Mouse (Mus musculus) neural tube, embryonic 11.5 days (tissue): ENCODE results near the gene P3h3. TPM values are rescaled to one million over a fixed set of nuclear protein-coding genes. Genes with fewer than 3 reads are reported as not detected.
"Not testable (repeated sequence)": the region's sequence is repeated elsewhere in the genome, so short reads cannot be mapped to it uniquely, and the experiment has no call there.

Experiments
- ATAC-seq: fragments of 200-750 bp; cut with Nextera tagmentation; 2 replicates; pipeline ENCODE4 v1.8.0; 2017; ENCODE audit warnings: moderate number of reproducible peaks, mild to moderate bottlenecking, moderate TSS enrichment, moderate library complexity; ENCODE audit not compliant: insufficient read depth, low FRiP score, low TSS enrichment
- DNase-seq: peaks from one replicate; pipeline ENCODE4 v3.0.0-alpha.2; 2015; ENCODE audit warnings: low spot score
- H3K27ac ChIP-seq: fragments of 300-500 bp; sonication (generic); 2 replicates; pipeline ENCODE4 v1.5.1; 2014; ENCODE audit warnings: low read depth, mild to moderate bottlenecking, low read length
- H3K27me3 ChIP-seq: fragments of 300-500 bp; sonication (generic); 2 replicates; pipeline ENCODE4 v1.6.1; 2014; ENCODE audit warnings: mild to moderate bottlenecking, low read length, mixed read lengths; ENCODE audit not compliant: control insufficient read depth, insufficient read depth
- H3K36me3 ChIP-seq: fragments of 300-500 bp; sonication (generic); 2 replicates; pipeline ENCODE4 v1.6.1; 2014; ENCODE audit warnings: mild to moderate bottlenecking, low read length, moderate library complexity, mixed read lengths; ENCODE audit not compliant: control insufficient read depth, insufficient read depth
- H3K4me1 ChIP-seq: fragments of 300-500 bp; sonication (generic); 2 replicates; pipeline ENCODE4 v1.6.1; 2014; ENCODE audit warnings: low read length, mixed read lengths; ENCODE audit not compliant: control insufficient read depth, insufficient read depth
- H3K4me2 ChIP-seq: fragments of 300-500 bp; sonication (generic); 2 replicates; pipeline ENCODE4 v1.6.1; 2014; ENCODE audit warnings: low read depth, mild to moderate bottlenecking, moderate library complexity
- H3K4me3 ChIP-seq: fragments of 300-500 bp; sonication (generic); 2 replicates; pipeline ENCODE4 v1.5.1; 2014; ENCODE audit warnings: low read depth, low read length
- H3K9ac ChIP-seq: fragments of 300-500 bp; sonication (generic); 2 replicates; pipeline ENCODE4 v1.6.1; 2014; ENCODE audit warnings: mild to moderate bottlenecking, low read length
- H3K9me3 ChIP-seq: fragments of 300-500 bp; sonication (generic); 2 replicates; pipeline ENCODE4 v1.6.1; 2016; ENCODE audit warnings: low read length; ENCODE audit not compliant: control insufficient read depth
- WGBS: fragments of 180-500 bp; shearing (Covaris S2); extraction: QIAGEN DNeasy Blood & Tissue Kit; methylation state at CpG from one replicate; pipeline ENCODE4 v1.1.7; 2014; 5-methylcytosine and 5-hydroxymethylcytosine counted together
- polyA plus RNA-seq: library from polyadenylated mRNA; unstranded; fragments of >200 nt; fragmentation: Nextera tagmentation; extraction: Ambion mirVana; gene quantifications from 2 replicates; pipeline ENCODE4 v1.2.1, GENCODE M21; 2014

The P3h3 gene
- polyA plus RNA-seq, 1 experiment from 2014 or later = 14.6 TPM

DNA sequence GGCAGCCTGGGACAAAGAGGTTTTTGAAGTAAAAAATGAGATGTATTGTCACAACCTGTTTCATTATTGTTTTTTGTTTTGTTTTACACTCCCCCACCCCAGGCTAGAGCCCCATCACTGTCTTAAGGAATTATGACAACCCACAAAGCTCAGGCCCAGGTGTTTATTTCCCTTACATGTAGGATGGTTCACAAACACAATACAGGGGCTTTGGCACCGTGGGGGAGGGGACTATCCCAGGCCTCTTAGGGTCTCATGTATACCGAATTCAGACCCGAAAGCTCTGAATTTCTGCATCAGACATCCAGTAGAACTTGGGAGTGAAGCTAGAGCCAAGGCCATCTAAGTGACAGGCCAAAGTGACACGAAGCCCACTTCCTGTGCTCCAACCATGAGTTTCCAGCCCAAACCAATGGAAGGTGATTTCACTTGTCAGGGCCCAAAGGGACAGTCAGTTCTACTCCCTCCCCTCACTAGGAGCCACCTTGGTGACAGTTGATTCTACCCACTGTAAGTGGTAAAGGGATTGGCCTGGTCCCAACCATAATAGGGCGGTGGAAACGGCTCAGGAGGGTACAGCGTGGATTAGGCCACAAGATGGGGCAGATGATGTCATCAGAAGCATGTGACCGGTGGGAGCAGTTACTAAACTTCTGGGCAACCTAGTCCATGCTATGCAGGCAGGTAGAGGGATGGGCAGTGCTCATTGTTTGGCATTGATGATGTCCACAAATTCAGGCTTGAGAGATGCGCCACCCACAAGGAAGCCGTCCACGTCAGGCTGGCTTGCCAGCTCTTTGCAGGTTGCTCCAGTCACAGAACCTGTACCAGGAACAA, 46.8 kb downstream of the P3h3 start:
- peaks cover 10% of the 10 kb centered on the region for H3K4me1 ChIP-seq
- not testable (repeated sequence) for H3K4me2 ChIP-seq, H3K9ac ChIP-seq, H3K9me3 ChIP-seq, H3K27me3 ChIP-seq, H3K4me3 ChIP-seq, H3K27ac ChIP-seq, H3K36me3 ChIP-seq, ATAC-seq, DNase-seq
- WGBS = 87% methylated on average over 11 of the region's 11 CpGs

GRCm38 (mm10) chr6:124809775-124810538, 47.6 kb downstream of the P3h3 start:
- Histone ChIP-seq H3K4me3 (peak overlapping the region; percentile 52), H3K9me3 (no peaks in the 10 kb centered on the region), H3K4me2 (peak overlapping the region; percentile 99), H3K9ac (peak overlapping the region; percentile 65; the same call in 1 of the 2 replicates), H3K36me3 (peaks cover 7% of the 10 kb centered on the region; the same call in 1 of the 2 replicates), H3K4me1 (peaks cover 14% of the 10 kb centered on the region), H3K27ac (no peak overlapping the region; the same call in 1 of the 2 replicates), H3K27me3 (no peaks in the 10 kb centered on the region)
- ATAC-seq (no peak), DNase-seq (no peak)
- WGBS = 40% methylated on average over 14 of the region's 14 CpGs

DNA sequence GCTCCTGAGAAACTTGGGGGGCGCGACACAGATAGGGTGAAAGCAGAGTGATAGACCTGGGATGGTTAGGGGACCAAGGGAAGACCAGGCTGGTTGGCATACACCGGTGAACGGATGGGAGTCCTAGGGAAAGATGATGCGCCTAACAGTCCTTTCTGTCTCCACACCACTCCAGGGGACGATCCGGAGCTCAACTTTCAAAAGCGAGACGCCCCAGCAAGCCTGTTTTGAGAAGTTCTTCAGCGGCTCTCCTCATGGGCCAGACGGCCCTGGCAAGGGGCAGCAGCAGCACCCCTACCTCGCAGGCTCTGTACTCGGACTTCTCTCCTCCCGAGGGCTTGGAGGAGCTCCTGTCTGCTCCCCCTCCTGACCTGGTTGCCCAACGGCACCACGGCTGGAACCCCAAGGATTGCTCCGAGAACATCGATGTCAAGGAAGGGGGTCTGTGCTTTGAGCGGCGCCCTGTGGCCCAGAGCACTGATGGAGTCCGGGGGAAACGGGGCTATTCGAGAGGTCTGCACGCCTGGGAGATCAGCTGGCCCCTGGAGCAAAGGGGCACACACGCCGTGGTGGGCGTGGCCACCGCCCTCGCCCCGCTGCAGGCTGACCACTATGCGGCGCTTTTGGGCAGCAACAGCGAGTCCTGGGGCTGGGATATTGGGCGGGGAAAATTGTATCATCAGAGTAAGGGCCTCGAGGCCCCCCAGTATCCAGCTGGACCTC, 48.3 kb downstream of the P3h3 start:
- ATAC-seq (peak; percentile 13; the same call in 1 of the 2 replicates), DNase-seq (peak; percentile 88)
- Histone ChIP-seq H3K4me2 (peak overlapping the region; percentile 99), H3K9me3 (no peaks in the 10 kb centered on the region), H3K4me1 (peaks cover 14% of the 10 kb centered on the region), H3K9ac (peak overlapping the region; percentile 65), H3K27me3 (no peaks in the 10 kb centered on the region), H3K36me3 (peaks cover 7% of the 10 kb centered on the region; the same call in 1 of the 2 replicates), H3K27ac (peak overlapping the region; percentile 77), H3K4me3 (peak overlapping the region; percentile 52)
- under 1% methylated on average over 35 of the region's 35 CpGs for WGBS

DNA sequence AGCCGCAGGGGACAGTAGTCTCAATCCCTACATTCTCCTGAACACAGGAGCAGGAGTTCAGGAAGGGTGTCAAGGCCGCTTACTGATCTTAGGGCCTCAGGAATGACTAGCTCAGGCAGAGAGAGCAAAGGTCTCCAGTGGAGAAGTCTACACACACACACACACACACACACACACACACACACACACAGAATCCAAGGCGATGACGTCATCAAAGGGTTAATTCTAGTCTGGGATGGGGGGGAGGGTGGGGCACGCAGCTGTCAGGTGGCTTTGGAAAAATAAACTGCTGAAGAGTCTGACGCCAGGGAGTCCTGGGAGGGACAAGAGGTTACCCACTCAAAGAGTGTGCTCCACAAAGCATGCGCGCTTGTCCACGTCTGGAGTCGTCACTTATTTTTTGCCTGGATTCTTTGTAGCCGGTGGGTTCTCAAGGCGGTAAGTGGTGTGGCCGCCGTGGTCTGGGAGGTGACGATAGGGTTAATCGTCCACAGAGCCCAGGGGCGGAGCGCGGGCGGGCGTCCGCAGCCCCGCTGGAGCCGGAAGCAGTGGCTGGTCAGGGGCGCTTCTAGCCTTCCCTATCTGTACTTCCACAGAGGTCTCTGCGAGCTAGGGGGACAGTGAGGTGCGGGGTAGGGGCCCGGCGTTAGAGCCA, 49.1 kb downstream of the P3h3 start, which contains the start of gene Spsb2:
Gene Spsb2 (plus strand): TSS at position 304 of the 655 bp plus-strand sequence.
- Histone ChIP-seq H3K36me3 (peaks cover 7% of the 10 kb centered on the region; the same call in 1 of the 2 replicates), H3K9me3 (no peaks in the 10 kb centered on the region), H3K27me3 (no peaks in the 10 kb centered on the region), H3K4me2 (peak within 1 kb of the TSS; percentile 99), H3K4me3 (peak within 1 kb of the TSS; percentile 52), H3K4me1 (peaks cover 14% of the 10 kb centered on the region), H3K9ac (peak within 1 kb of the TSS; percentile 65), H3K27ac (peak within 1 kb of the TSS; percentile 77)
- WGBS = 5% methylated on average over 29 of the region's 29 CpGs
- DNase-seq = peak; percentile 76
- peak; percentile 40 for ATAC-seq

- peak overlapping the region; percentile 99 for H3K4me2 ChIP-seq
- peaks cover 14% of the 10 kb centered on the region for H3K4me1 ChIP-seq
- ATAC-seq (no peak), DNase-seq (no peak)
- no peak overlapping the region for H3K27ac ChIP-seq
- 84% methylated on average over 6 of the region's 6 CpGs for WGBS
- H3K9ac ChIP-seq = no peak overlapping the region
- no peaks in the 10 kb centered on the region for H3K9me3 ChIP-seq
- H3K36me3 ChIP-seq = peaks cover 7% of the 10 kb centered on the region; the same call in 1 of the 2 replicates
- H3K27me3 ChIP-seq = no peaks in the 10 kb centered on the region
- H3K4me3 ChIP-seq = peak overlapping the region; percentile 52
These were observed 49.6 kb downstream of the P3h3 start for GRCm38 (mm10) chr6:124807986-124808357.

- no peak for DNase-seq
- H3K9me3 ChIP-seq = no peaks in the 10 kb centered on the region
- H3K4me3 ChIP-seq = no peak overlapping the region
- no peak for ATAC-seq
- peaks cover 14% of the 10 kb centered on the region for H3K4me1 ChIP-seq
- no peak overlapping the region for H3K27ac ChIP-seq
- H3K9ac ChIP-seq = no peak overlapping the region
- H3K36me3 ChIP-seq = peaks cover 7% of the 10 kb centered on the region; the same call in 1 of the 2 replicates
- 91% methylated on average over 4 of the region's 4 CpGs for WGBS
- no peak overlapping the region for H3K4me2 ChIP-seq
- no peaks in the 10 kb centered on the region for H3K27me3 ChIP-seq
These were observed 50.2 kb downstream of the P3h3 start for GRCm38 (mm10) chr6:124807366-124807765.

DNA sequence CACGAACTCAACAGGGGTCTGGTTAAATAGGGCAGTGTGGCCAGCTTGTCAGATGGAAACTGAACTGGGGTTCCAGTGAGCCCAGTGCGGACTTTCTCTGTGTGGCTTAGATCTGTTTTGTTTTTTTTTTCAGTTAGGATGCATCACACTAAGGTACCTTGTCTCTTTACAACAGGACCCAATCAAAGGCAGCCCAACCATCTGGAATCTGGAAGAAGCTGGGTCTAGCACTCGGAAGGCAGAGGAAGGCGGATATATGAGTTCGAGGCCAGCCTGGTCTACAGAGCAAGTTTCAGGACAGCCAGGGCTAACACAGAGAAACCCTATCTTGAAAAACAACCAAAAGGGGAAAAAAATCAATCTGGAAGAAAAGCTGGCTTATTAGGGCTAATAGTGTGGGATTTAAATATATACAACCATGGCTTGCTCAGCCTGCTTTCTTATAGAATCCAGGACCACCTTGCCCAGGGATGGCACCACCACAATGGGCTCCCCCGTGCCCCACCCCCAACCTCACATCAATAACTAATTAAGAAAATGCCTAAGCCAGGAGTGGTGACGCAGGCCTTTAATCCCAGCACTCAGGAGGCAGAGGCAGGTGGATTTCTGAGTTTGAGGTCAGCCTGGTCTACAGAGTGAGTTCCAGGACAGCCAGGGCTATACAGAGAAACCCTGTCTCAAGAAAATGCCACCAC, 51.0 kb downstream of the P3h3 start:
- ATAC-seq (no peak), DNase-seq (no peak)
- WGBS = 76% methylated on average over 7 of the region's 7 CpGs
- no peak overlapping the region for H3K27ac ChIP-seq
- H3K4me1 ChIP-seq = peaks cover 14% of the 10 kb centered on the region
- H3K36me3 ChIP-seq = peaks cover 2% of the 10 kb centered on the region; the same call in 1 of the 2 replicates
- H3K4me2 ChIP-seq = peak overlapping the region; percentile 67
- H3K9me3 ChIP-seq = no peaks in the 10 kb centered on the region
- H3K9ac ChIP-seq = no peak overlapping the region; the same call in 1 of the 2 replicates
- no peak overlapping the region for H3K4me3 ChIP-seq
- H3K27me3 ChIP-seq = no peaks in the 10 kb centered on the region
